Mouse (Mus musculus): ENCODE measurements around the gene Bach1. TPM values are rescaled to one million over a fixed set of nuclear protein-coding genes. Genes with fewer than 3 reads are reported as not detected.

Bach1 gene
- total RNA-seq (2022) = 10 to 100 TPM; 17.6 to 32.1 (median 19.1) TPM

GRCm38 (mm10) chr16:87698692-87699305, at the start of gene Bach1:
TSS of gene Bach1 (plus strand) at chr16:87698945.
- DNase-seq = peak; percentile 91

- no peak for DNase-seq
These were observed 46.4 kb upstream of the Bach1 start for GRCm38 (mm10) chr16:87652344-87652743.

- DNase-seq = no peak
These were observed 45.8 kb upstream of the Bach1 start for GRCm38 (mm10) chr16:87652924-87653323.

- DNase-seq = no peak
These were observed 44.6 kb upstream of the Bach1 start for GRCm38 (mm10) chr16:87654016-87654575.

- DNase-seq = no peak
These were observed 43.7 kb upstream of the Bach1 start for GRCm38 (mm10) chr16:87655005-87655404.

- DNase-seq = no peak
These were observed 43.2 kb upstream of the Bach1 start for GRCm38 (mm10) chr16:87655579-87655978.

GRCm38 (mm10) chr16:87656771-87657170, 42.0 kb upstream of the Bach1 start:
- no peak for DNase-seq

- no peak for DNase-seq
These were observed 41.5 kb upstream of the Bach1 start for GRCm38 (mm10) chr16:87657291-87657690.

- peak; percentile 41 for DNase-seq
These were observed 37.7 kb upstream of the Bach1 start for GRCm38 (mm10) chr16:87661024-87661471.

- DNase-seq = no peak
These were observed 37.1 kb upstream of the Bach1 start for GRCm38 (mm10) chr16:87661636-87662035.

GRCm38 (mm10) chr16:87662528-87662927, 36.2 kb upstream of the Bach1 start:
- no peak for DNase-seq

- DNase-seq = no peak
These were observed 34.9 kb upstream of the Bach1 start for GRCm38 (mm10) chr16:87663890-87664289.

GRCm38 (mm10) chr16:87665246-87665645, 33.5 kb upstream of the Bach1 start:
- peak; percentile 71 for DNase-seq

GRCm38 (mm10) chr16:87665752-87666619, 32.8 kb upstream of the Bach1 start:
- no peak for DNase-seq

- no peak for DNase-seq
These were observed 32.1 kb upstream of the Bach1 start for GRCm38 (mm10) chr16:87666620-87667004.

GRCm38 (mm10) chr16:87668002-87668401, 30.7 kb upstream of the Bach1 start:
- DNase-seq = no peak

GRCm38 (mm10) chr16:87670091-87670820, 28.5 kb upstream of the Bach1 start:
- no peak for DNase-seq

- DNase-seq = no peak
These were observed 28.0 kb upstream of the Bach1 start for GRCm38 (mm10) chr16:87670821-87671165.

GRCm38 (mm10) chr16:87671336-87671735, 27.4 kb upstream of the Bach1 start:
- DNase-seq = no peak

GRCm38 (mm10) chr16:87673155-87673554, 25.6 kb upstream of the Bach1 start:
- no peak for DNase-seq

GRCm38 (mm10) chr16:87676182-87676581, 22.6 kb upstream of the Bach1 start:
- DNase-seq = no peak

- no peak for DNase-seq
These were observed 20.1 kb upstream of the Bach1 start for GRCm38 (mm10) chr16:87678667-87679066.

All from adrenal gland, adult 8-10 months (tissue).